Mouse (Mus musculus): ENCODE measurements around the gene Fmo5.

The Fmo5 gene

GRCm38 (mm10) chr3:97633456-97633855 lies 4.9 kb downstream of the Fmo5 start:
- DNase-seq, result no peak

DNA sequence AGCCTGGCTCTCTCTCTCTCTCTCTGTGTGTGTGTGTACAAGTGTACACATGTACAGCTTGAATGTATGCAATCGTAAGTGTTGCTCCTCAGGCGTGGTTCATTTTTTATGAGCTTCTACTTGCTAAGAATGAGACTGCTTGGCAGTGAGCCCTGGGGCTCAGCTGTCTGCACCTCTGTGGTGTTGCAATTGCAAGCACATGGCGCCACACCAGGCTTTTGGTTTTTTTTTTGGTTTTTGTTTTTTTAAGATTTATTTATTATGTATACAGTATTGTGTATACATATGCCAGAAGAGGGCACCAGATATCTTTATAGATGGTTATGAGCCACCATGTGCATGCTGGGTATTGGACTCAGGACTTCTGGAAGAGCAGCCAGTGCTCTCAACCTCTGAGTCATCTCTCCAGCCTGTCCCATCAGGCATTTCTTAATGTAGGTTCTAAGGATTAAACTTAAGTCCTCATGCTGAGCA lies 5.7 kb downstream of the Fmo5 start:
- peak; percentile 44 for DNase-seq

DNA sequence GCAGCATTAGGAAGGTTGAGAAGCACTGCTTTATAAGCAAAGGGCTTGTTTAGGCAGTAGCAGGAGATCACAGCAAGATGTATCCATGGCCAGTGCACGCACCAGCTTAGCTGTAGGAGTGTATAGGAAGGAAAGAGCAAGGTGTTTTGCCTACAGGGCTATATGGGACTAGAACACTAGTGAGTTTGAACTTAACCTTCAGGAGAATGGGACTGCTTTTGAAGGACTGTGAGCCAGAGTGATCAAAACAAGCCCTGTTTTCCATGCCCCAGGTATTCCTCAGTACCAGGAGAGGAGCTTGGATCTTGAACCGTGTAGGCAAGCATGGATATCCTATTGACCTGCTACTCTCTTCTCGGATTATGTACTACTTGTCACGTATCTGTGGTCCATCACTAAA lies 12.8 kb downstream of the Fmo5 start:
- DNase-seq, result no peak

GRCm38 (mm10) chr3:97642001-97642400 lies 13.4 kb downstream of the Fmo5 start:
- DNase-seq, result no peak

GRCm38 (mm10) chr3:97648518-97648917 lies 19.9 kb downstream of the Fmo5 start:
- no peak for DNase-seq

GRCm38 (mm10) chr3:97649022-97649421 lies 20.4 kb downstream of the Fmo5 start:
- DNase-seq, result no peak

DNA sequence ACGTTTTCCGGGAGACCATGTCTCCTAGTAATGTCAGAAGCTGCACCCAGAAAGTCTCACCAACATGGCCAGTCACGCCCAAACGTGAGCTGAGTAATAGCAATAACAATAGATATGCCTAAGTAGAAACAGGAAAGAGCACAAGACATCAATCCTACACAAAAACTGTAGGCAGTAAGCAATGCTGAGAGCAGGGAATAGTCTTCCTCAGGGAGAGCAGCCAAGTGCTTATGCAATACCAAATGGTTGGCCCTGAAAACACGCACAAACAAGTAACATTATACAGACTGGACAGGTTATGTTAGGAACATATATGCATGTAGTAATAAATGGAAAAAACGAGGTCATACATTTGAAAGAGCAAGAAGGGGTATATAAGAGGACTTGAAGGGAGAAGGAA lies 20.9 kb downstream of the Fmo5 start:
- no peak for DNase-seq

GRCm38 (mm10) chr3:97651604-97652003 lies 23.0 kb downstream of the Fmo5 start:
- no peak for DNase-seq

- no peak for DNase-seq
Observed at GRCm38 (mm10) chr3:97653781-97654180, 25.2 kb downstream of the Fmo5 start.

DNA sequence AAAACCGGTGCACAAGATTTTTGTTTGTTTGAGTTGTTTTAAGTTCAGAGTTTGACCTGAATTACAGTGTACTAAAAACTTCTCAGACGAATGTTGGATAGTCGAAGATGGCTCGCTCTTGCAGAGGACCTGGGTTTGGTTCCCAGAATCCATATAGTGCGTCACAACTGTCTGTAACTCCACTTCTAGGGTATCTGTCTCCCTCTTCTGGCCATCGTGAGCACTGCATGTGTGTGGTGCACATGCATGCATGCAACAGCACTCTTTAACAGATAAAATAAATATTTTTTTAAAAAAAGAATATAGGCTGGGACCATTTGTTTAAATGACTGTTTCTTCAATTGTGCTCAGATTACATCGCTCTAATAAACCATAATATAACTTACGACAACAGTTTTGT lies 26.3 kb downstream of the Fmo5 start:
- DNase-seq, result peak; percentile 49

DNA sequence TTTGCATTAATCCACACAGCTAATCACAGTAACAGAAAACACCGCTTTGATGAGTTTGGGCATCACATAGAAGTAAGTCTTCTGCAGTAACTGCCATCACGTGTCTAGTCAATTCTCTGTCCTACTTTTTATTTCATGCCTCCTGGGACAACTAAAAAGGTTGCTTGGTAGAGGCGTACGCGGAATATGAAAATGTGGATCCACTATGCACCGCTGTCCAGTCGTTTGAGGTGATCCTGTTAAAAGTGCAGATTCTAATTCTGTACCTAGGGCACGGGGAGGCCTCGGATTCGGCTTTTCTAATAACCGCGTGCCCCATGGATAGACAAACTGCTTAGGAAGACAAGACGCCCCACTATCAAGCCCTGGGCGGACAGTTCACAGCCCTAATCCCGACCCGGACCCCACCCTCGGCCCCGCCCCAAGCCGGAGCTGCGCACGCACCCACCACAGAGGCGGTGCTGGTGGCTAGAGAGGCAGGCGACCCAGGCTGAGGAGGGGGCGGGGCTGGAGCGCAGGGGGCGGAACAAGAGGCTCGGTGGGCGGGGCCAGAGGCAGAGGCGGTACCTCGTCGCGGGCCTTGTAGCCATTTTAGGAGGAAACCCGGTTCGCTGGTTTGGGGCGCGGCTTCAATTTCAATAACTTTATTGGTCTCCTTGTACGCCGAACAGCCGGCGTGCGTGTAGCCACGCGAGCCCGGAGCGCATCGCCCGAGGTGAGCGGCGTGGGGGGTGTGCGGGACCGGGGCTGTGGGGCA lies 29.2 kb downstream of the Fmo5 start, which contains the start of gene Prkab2:
Prkab2 (plus strand) TSS at position 539 of the 757 bp plus-strand sequence.
- peak; percentile 100 for DNase-seq

GRCm38 (mm10) chr3:97658426-97659193 lies 30.0 kb downstream of the Fmo5 start:
- peak; percentile 22 for DNase-seq

- DNase-seq, result no peak
Observed at GRCm38 (mm10) chr3:97659746-97660145, 31.1 kb downstream of the Fmo5 start.

DNA sequence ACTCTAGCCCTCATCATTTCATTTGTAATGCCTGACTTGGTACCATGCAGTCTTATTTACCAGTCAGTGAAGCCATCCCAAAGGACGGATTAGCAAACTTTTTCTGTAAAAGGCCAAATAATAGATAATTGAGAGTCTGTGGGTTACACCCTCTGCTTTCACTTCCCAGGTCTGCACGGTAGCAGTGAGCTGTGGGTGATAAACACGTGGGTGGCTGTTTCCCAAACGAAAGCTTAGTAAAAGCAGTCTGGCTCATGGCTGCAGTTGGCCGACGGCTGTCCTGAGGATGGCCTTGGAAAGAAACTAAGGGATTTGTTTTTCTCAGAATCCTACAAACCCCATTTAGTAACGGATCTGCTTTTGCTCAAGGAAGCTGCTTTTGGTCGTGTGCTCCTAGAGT lies 32.6 kb downstream of the Fmo5 start:
- no peak for DNase-seq

DNA sequence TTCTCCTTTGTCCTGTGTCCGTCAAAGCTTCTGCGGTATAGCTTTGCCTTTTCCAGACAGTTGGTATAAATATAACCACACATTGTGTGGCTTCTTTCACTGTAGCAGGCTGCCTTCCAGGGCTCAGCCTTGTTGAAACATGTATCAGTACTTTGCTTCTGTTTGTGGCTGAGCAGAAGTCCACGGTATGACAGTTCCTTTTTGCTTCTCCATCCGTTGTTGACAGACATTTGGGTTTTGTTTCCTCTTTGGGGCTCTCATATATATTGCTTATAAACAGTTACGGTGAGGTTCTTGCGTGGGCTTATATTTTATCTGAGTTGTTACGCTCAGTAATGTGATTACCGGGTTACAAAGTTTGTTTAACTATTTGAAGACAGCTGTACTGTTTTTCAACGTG lies 36.9 kb downstream of the Fmo5 start:
- DNase-seq, result no peak

DNA sequence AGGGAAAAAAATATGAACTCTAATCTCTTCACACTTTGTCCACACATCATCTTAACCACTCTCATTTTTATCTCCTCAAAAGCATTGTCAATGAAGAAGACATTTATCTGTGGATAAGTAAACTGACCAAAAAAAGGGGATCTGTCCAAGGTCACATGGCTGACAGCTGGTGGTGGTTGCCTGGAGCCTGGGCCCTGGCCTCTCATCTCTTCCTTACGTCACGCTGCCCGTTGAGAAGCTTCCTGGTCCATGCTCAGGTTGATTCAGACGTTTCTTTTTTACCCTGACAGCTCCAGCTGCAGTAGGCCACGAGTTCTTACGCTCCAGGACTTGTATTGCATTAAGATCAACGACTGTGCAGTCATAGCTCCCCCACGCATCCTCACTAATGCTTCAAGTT lies 37.5 kb downstream of the Fmo5 start:
- DNase-seq, result no peak

GRCm38 (mm10) chr3:97667093-97667675 lies 38.6 kb downstream of the Fmo5 start:
- peak; percentile 24 for DNase-seq

DNA sequence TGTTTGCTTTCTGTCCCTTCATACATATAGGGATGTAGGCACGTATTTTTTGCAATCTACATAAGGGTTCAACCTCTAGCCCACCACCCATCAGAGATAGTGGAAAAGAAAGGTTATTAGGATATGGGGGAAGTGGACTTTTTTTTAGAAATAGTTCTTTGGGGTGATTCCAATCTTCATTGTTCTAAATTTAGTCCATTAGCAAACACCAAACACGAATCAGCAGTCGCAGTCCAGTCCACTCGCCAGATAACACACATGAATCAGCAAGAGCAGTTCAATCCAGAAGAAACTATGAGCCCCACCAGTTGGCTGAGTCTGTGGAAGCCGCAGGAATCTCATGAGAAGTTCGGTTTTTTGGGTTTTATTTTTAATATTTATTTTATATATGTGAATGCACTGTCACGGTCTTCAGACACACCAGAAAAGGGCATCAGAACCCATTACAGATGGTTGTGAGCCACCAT lies 46.1 kb downstream of the Fmo5 start, which contains the start of gene Gm17651:
Gm17651 (minus strand) TSS at position 51 of the 467 bp plus-strand sequence.
- no peak for DNase-seq

DNA sequence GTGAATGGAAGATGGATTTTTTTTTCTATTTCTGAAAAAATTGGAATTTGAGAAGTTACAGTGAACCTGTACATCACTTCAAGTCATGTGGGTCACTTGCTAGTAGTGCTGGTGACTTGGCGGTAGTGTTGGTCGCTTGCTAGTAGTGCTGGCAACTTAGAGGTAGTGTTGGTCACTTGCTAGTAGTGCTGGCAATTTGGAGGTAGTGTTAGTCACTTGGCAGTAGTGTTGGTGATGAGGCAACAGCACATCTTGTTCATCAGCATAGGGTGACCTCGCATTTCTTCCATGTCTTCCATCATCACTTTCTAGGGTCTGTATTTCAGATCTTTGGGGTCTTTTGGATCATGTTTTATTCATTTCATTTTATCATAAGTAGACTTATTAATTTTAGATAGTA lies 47.5 kb downstream of the Fmo5 start:
- DNase-seq, result no peak

DNA sequence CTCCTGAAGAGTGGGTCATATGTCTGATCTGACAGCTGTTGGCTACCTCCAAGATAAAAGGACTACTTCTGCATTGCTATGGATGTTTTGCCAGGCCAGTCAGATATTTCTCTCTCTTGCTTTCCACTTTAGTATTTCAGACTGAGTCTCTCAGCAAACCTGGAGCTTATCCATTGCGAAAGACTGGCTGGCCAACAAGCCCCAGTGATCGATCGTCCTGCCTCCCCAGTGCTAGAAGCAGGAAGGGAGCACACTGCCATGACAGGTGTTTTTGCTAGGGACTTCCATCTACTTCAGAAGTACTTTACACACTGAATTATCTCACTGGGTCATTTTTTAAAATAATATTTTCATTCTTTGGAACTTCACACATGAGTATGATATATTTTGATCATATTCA lies 49.8 kb downstream of the Fmo5 start:
- DNase-seq, result no peak

DNA sequence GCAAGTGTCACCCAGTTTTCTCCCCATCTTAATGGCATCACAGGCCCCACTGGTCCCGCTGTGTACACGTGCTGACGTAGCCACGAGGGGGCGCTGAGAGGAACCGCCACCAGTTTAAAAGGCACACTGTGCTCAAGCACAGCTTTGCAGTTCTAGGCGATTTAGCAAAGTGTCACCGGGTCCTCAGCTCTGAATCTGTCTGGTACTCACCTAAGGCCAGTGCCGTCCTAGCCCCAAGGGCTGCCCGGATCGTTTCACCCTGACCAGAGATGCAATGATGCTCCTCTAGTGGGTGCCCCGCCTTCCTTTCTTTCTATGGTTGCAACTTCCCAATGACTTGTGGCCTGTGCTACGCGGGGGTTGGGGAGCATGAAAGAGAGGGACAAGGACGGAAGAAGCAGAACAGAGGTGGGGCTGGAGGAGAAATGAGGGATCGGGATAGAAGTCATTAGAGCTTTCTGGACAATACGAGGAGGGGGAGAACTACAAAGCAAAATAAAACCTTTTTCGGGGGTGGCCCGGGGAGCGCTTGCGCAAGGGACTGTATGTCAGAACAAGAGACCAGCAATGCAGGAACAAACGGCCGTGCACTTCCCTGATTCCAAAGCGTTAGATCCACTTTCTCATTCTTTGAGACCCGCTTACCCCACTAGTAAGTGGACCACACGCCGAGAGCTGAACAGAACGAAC lies 52.2 kb downstream of the Fmo5 start:
- DNase-seq, result peak; percentile 86

DNA sequence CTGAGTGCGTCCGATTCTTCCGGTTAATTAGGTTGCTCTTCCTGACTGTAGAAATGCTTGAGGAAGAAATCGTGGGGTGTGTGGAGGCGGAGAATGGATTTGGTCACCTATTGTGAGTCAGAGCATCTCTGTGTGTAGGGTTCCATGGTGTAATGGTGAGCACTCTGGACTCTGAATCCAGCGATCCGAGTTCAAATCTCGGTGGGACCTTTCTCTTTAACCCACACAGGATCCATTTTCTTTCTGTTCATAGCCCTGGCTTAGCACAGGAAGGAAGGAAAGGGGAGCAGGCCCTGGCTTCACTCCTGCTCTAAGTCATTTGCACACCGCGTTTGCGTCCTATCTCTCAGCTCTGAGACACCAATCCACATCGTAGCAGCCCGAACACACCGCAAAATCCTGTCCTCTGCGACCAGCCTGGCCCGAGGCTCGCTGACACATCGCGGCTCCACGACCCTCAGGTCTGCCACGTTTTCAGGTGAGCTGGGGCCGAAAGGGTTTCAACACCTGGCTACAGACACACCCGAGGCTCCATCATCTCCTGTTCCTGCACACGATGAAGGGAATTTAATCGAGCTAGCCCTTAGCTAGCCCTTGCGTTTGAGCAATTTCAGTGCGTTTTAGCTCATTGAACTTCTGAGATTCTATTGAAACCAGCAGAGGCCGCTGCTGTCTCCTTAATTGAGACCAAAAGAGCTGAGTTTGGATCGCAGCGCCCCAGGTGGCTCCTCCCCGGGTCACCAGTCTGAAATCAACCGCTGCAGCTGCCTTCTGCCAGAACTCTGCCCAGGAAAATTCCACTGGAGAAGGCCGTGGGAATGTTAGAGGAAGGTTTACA lies 52.9 kb downstream of the Fmo5 start:
- peak; percentile 83 for DNase-seq

Measured in kidney, postnatal 10 days (tissue).